Mouse (Mus musculus) heart, embryonic 14.5 days (tissue): ENCODE measurements at regions not wholly inside any gene's neighbourhood (a gene's known extent, or its start where the extent isn't known, plus 50 kb on each side); places are given as distances from the start of the nearest gene placed in this dataset.

Experiments
- ATAC-seq: fragments of 200-750 bp; cut with Nextera tagmentation; 2 replicates; pipeline ENCODE4 v1.8.0; 2017; ENCODE audit warnings: low read depth, moderate TSS enrichment; ENCODE audit not compliant: insufficient number of reproducible peaks, insufficient read depth, low FRiP score
- H3K27ac ChIP-seq, 2 experiments: fragments of 200-500 bp in 1 of 2; fragments of 300-500 bp in 1 of 2; sonication (generic) in 1 of 2; replicated peaks in 1 of 2; 2 replicates each; pipeline ENCODE4 v1.5.1; 2012 to 2014; ENCODE audit warnings: low read depth in 2 of 2, low read length in 2 of 2, control low read depth in 1 of 2, mild to moderate bottlenecking in 1 of 2, mixed read lengths in 1 of 2; ENCODE audit not compliant: control insufficient read depth in 1 of 2, insufficient read depth in 1 of 2
- H3K27me3 ChIP-seq: fragments of 300-500 bp; sonication (generic); 2 replicates; pipeline ENCODE4 v1.6.1; 2014; ENCODE audit warnings: mild to moderate bottlenecking, low read length, control low read depth; ENCODE audit not compliant: control insufficient read depth, insufficient read depth
- H3K36me3 ChIP-seq: fragments of 300-500 bp; sonication (generic); 2 replicates; pipeline ENCODE4 v1.6.1; 2014; ENCODE audit warnings: mild to moderate bottlenecking, control low read depth, low read length, mixed read lengths; ENCODE audit not compliant: control insufficient read depth, insufficient read depth
- H3K4me1 ChIP-seq, 2 experiments: fragments of 200-500 bp in 1 of 2; fragments of 300-500 bp in 1 of 2; sonication (generic) in 1 of 2; 2 replicates each; pipeline ENCODE4 v1.6.1; 2012 to 2014; ENCODE audit warnings: low read length in 2 of 2, control low read depth in 1 of 2, mixed read lengths in 1 of 2; ENCODE audit not compliant: control insufficient read depth in 2 of 2, insufficient read depth in 2 of 2
- H3K4me2 ChIP-seq: fragments of 300-500 bp; sonication (generic); 2 replicates; pipeline ENCODE4 v1.6.1; 2014; ENCODE audit warnings: mild to moderate bottlenecking, low read length
- H3K4me3 ChIP-seq, 2 experiments: fragments of 200-500 bp in 1 of 2; fragments of 300-500 bp in 1 of 2; sonication (generic) in 1 of 2; 2 replicates each; pipeline ENCODE4 v1.5.1; 2012 to 2014; ENCODE audit warnings: low read length in 2 of 2, mild to moderate bottlenecking in 2 of 2, control low read depth in 1 of 2, low read depth in 1 of 2, moderate library complexity in 1 of 2; ENCODE audit not compliant: control insufficient read depth in 1 of 2, insufficient read depth in 1 of 2
- H3K9ac ChIP-seq: fragments of 300-500 bp; sonication (generic); 2 replicates; pipeline ENCODE4 v1.6.1; 2014; ENCODE audit warnings: mild to moderate bottlenecking, low read length
- H3K9me3 ChIP-seq: fragments of 300-500 bp; sonication (generic); 2 replicates; pipeline ENCODE4 v1.6.1; 2016; ENCODE audit warnings: low read length, control low read depth; ENCODE audit not compliant: control insufficient read depth
- WGBS: fragments of 180-500 bp; shearing (Covaris S2); extraction: QIAGEN DNeasy Blood & Tissue Kit; methylation state at CpG from one replicate; pipeline ENCODE4 v1.1.7; 2014; 5-methylcytosine and 5-hydroxymethylcytosine counted together

- H3K4me3 ChIP-seq, result no peak overlapping the region
- H3K4me1 ChIP-seq, result no peaks in the 10 kb centered on the region
- no peak overlapping the region for H3K9ac ChIP-seq
- no peak for ATAC-seq
- H3K4me2 ChIP-seq, result no peak overlapping the region
- H3K9me3 ChIP-seq, result peaks cover 7% of the 10 kb centered on the region; the same call in 1 of the 2 replicates
- H3K27ac ChIP-seq, result no peak overlapping the region
- H3K27me3 ChIP-seq, result no peaks in the 10 kb centered on the region
- no peaks in the 10 kb centered on the region for H3K36me3 ChIP-seq
These were observed 86.9 kb downstream of the Ndufa10 start for GRCm38 (mm10) chr1:92386752-92387151.

GRCm38 (mm10) chr1:92384945-92385344 lies 88.7 kb downstream of the Ndufa10 start:
- Histone ChIP-seq H3K9ac (no peak overlapping the region), H3K9me3 (peaks cover 8% of the 10 kb centered on the region; the same call in 1 of the 2 replicates), H3K27ac (no peak overlapping the region), H3K4me1 (peaks cover 7% of the 10 kb centered on the region in 2 experiments; a peak in 3 of 4 replicates), H3K27me3 (no peaks in the 10 kb centered on the region), H3K4me3 (no peak overlapping the region), H3K36me3 (no peaks in the 10 kb centered on the region), H3K4me2 (no peak overlapping the region)
- no peak for ATAC-seq

- Histone ChIP-seq H3K4me2 (no peak overlapping the region), H3K27me3 (no peaks in the 10 kb centered on the region), H3K9me3 (peaks cover 8% of the 10 kb centered on the region; the same call in 1 of the 2 replicates), H3K4me3 (no peak overlapping the region), H3K9ac (no peak overlapping the region), H3K36me3 (no peaks in the 10 kb centered on the region), H3K27ac (no peak overlapping the region), H3K4me1 (peaks cover 16 to 19% of the 10 kb centered on the region in 2 experiments)
- WGBS, result 72% methylated on average over 4 of the region's 4 CpGs
- no peak for ATAC-seq
These were observed 89.9 kb downstream of the Ndufa10 start for GRCm38 (mm10) chr1:92383749-92384148.

- Histone ChIP-seq H3K9ac (peak overlapping the region; percentile 10; the same call in 1 of the 2 replicates), H3K4me2 (peak overlapping the region; percentile 8), H3K4me3 (no peak overlapping the region), H3K4me1 (peaks cover 33 to 39% of the 10 kb centered on the region in 2 experiments), H3K9me3 (0 out of 2 replicates have a peak, but pooled peaks cover 4% of the 10 kb centered on the region), H3K36me3 (no peaks in the 10 kb centered on the region), H3K27ac (peak overlapping the region; percentile 71 to 74), H3K27me3 (no peaks in the 10 kb centered on the region)
- no peak for ATAC-seq
- 36% methylated on average over 3 of the region's 3 CpGs for WGBS
These were observed 94.2 kb downstream of the Ndufa10 start for GRCm38 (mm10) chr1:92379510-92379886.

- H3K4me1 ChIP-seq, result peaks cover 33 to 39% of the 10 kb centered on the region in 2 experiments
- H3K9me3 ChIP-seq, result 0 out of 2 replicates have a peak, but pooled peaks cover 4% of the 10 kb centered on the region
- 57% methylated on average over 8 of the region's 8 CpGs for WGBS
- peak overlapping the region; percentile 10; the same call in 1 of the 2 replicates for H3K9ac ChIP-seq
- H3K4me3 ChIP-seq, result no peak overlapping the region
- peak; percentile 70; the same call in 1 of the 2 replicates for ATAC-seq
- no peaks in the 10 kb centered on the region for H3K27me3 ChIP-seq
- H3K27ac ChIP-seq, result peak overlapping the region; percentile 71 to 74
- no peaks in the 10 kb centered on the region for H3K36me3 ChIP-seq
- peak overlapping the region; percentile 8 for H3K4me2 ChIP-seq
These were observed 94.7 kb downstream of the Ndufa10 start for GRCm38 (mm10) chr1:92378741-92379509.

- no peak for ATAC-seq
- Histone ChIP-seq H3K9me3 (no peaks in the 10 kb centered on the region), H3K9ac (no peak overlapping the region), H3K4me1 (peaks cover 39 to 46% of the 10 kb centered on the region in 2 experiments), H3K27me3 (no peaks in the 10 kb centered on the region), H3K4me2 (no peak overlapping the region), H3K27ac (peak overlapping the region; percentile 82 to 90), H3K4me3 (no peak overlapping the region), H3K36me3 (no peaks in the 10 kb centered on the region)
- WGBS, result 29% methylated on average over 4 of the region's 4 CpGs
These were observed 97.2 kb downstream of the Ndufa10 start for GRCm38 (mm10) chr1:92376456-92376855.

- Histone ChIP-seq H3K27ac (no peak overlapping the region), H3K4me3 (no peak overlapping the region), H3K36me3 (no peaks in the 10 kb centered on the region), H3K9me3 (no peaks in the 10 kb centered on the region), H3K9ac (no peak overlapping the region), H3K4me1 (peaks cover 21 to 27% of the 10 kb centered on the region in 2 experiments), H3K27me3 (no peaks in the 10 kb centered on the region), H3K4me2 (no peak overlapping the region)
- 94% methylated on average over 5 of the region's 5 CpGs for WGBS
- no peak for ATAC-seq
These were observed 101.3 kb downstream of the Ndufa10 start for GRCm38 (mm10) chr1:92372222-92372990.
